Mouse (Mus musculus) neural tube, embryonic 11.5 days (tissue): ENCODE data around the gene Tef. TPM values are rescaled to one million over a fixed set of nuclear protein-coding genes. Genes with fewer than 3 reads are reported as not detected.

Experiments used
- ATAC-seq: fragments of 200-750 bp; cut with Nextera tagmentation; 2 replicates; pipeline ENCODE4 v1.8.0; 2017; ENCODE audit warnings: moderate number of reproducible peaks, mild to moderate bottlenecking, moderate TSS enrichment, moderate library complexity; ENCODE audit not compliant: insufficient read depth, low FRiP score, low TSS enrichment
- DNase-seq: peaks from one replicate; pipeline ENCODE4 v3.0.0-alpha.2; 2015; ENCODE audit warnings: low spot score
- H3K27ac ChIP-seq: fragments of 300-500 bp; sonication (generic); 2 replicates; pipeline ENCODE4 v1.5.1; 2014; ENCODE audit warnings: low read depth, mild to moderate bottlenecking, low read length
- H3K27me3 ChIP-seq: fragments of 300-500 bp; sonication (generic); 2 replicates; pipeline ENCODE4 v1.6.1; 2014; ENCODE audit warnings: mild to moderate bottlenecking, low read length, mixed read lengths; ENCODE audit not compliant: control insufficient read depth, insufficient read depth
- H3K36me3 ChIP-seq: fragments of 300-500 bp; sonication (generic); 2 replicates; pipeline ENCODE4 v1.6.1; 2014; ENCODE audit warnings: mild to moderate bottlenecking, low read length, moderate library complexity, mixed read lengths; ENCODE audit not compliant: control insufficient read depth, insufficient read depth
- H3K4me1 ChIP-seq: fragments of 300-500 bp; sonication (generic); 2 replicates; pipeline ENCODE4 v1.6.1; 2014; ENCODE audit warnings: low read length, mixed read lengths; ENCODE audit not compliant: control insufficient read depth, insufficient read depth
- H3K4me2 ChIP-seq: fragments of 300-500 bp; sonication (generic); 2 replicates; pipeline ENCODE4 v1.6.1; 2014; ENCODE audit warnings: low read depth, mild to moderate bottlenecking, moderate library complexity
- H3K4me3 ChIP-seq: fragments of 300-500 bp; sonication (generic); 2 replicates; pipeline ENCODE4 v1.5.1; 2014; ENCODE audit warnings: low read depth, low read length
- H3K9ac ChIP-seq: fragments of 300-500 bp; sonication (generic); 2 replicates; pipeline ENCODE4 v1.6.1; 2014; ENCODE audit warnings: mild to moderate bottlenecking, low read length
- H3K9me3 ChIP-seq: fragments of 300-500 bp; sonication (generic); 2 replicates; pipeline ENCODE4 v1.6.1; 2016; ENCODE audit warnings: low read length; ENCODE audit not compliant: control insufficient read depth
- WGBS: fragments of 180-500 bp; shearing (Covaris S2); extraction: QIAGEN DNeasy Blood & Tissue Kit; methylation state at CpG from one replicate; pipeline ENCODE4 v1.1.7; 2014; 5-methylcytosine and 5-hydroxymethylcytosine counted together
- polyA plus RNA-seq: library from polyadenylated mRNA; unstranded; fragments of >200 nt; fragmentation: Nextera tagmentation; extraction: Ambion mirVana; gene quantifications from 2 replicates; pipeline ENCODE4 v1.2.1, GENCODE M21; 2014

Gene Tef
- polyA plus RNA-seq, 1 experiment from 2014 or later = 13.7 TPM

DNA sequence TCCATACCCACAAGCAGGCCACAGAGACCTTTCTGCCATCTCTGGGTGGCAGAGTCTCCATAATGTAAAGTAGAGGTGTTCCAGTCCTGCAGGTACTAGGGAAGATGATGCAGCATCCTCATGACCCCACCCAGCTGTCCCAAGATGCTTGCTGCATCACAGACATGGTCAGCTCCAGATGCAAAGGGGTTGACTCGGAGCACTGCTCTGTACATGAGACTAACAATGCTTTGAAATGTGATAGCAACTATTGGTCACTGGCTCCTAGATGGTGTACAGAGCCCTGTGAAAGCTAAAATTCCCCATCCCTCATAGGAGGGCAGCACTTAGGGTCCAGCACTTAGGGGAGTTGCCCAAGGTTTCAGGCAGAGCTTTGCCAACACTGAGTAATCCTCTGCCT lies 2.0 kb downstream of the Tef start:
- 50% methylated on average over 1 of the region's 1 CpGs for WGBS
- Histone ChIP-seq H3K27ac (no peak overlapping the region), H3K36me3 (no peaks in the 10 kb centered on the region), H3K9ac (no peak overlapping the region), H3K4me1 (peaks cover 12% of the 10 kb centered on the region; the same call in 1 of the 2 replicates), H3K9me3 (no peaks in the 10 kb centered on the region), H3K4me3 (no peak overlapping the region), H3K27me3 (no peaks in the 10 kb centered on the region), H3K4me2 (no peak overlapping the region)
- no peak for ATAC-seq
- no peak for DNase-seq

DNA sequence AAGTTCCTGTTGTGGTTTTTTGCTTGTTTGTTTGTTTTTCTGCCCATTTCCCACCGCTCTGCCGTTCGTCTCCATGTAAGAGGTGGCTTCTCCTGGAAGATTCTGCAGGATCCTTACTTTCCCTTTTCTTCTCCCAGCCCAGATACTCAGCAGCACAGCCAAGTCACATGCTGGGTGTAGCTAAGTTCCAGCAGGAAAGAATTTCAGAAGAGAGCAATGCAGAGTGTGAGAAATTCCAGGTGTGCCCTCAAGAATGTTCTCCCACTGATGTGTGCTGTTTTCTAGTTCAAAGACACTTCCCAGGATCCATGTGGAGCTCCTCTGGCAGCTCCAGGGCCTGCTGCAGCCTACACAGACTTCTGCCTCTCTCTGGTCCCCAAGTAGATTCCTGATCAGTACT lies 2.7 kb downstream of the Tef start:
- no peak overlapping the region for H3K4me2 ChIP-seq
- H3K4me1 ChIP-seq = peaks cover 15% of the 10 kb centered on the region
- no peak overlapping the region for H3K27ac ChIP-seq
- ATAC-seq (no peak), DNase-seq (no peak)
- no peaks in the 10 kb centered on the region for H3K9me3 ChIP-seq
- no peaks in the 10 kb centered on the region for H3K36me3 ChIP-seq
- H3K27me3 ChIP-seq = no peaks in the 10 kb centered on the region
- no peak overlapping the region for H3K4me3 ChIP-seq
- 89% methylated on average over 3 of the region's 3 CpGs for WGBS
- H3K9ac ChIP-seq = no peak overlapping the region

DNA sequence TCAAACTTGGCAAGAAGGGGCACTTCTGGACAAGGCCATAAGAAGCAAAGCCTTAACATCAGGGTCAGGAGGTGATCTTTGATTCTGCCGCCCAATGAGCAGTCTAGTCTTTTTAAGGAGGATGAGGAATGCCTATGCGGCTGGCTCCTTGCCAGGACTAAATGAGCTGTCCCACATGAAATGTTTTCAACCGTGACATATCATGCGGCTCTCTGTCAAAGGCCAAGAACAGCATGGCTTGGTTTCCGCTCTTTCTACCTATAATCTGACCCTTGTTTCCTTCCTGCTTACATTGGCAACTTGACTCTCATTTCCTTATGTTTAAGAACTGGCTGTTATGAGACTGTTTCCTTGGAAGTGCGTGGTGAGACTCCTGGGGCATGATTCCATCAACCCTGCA lies 3.4 kb downstream of the Tef start:
- Histone ChIP-seq H3K4me2 (no peak overlapping the region), H3K9ac (no peak overlapping the region), H3K4me3 (no peak overlapping the region), H3K27me3 (no peaks in the 10 kb centered on the region), H3K27ac (no peak overlapping the region), H3K4me1 (peaks cover 19% of the 10 kb centered on the region), H3K36me3 (no peaks in the 10 kb centered on the region), H3K9me3 (no peaks in the 10 kb centered on the region)
- ATAC-seq (no peak), DNase-seq (peak; percentile 25)
- WGBS = 62% methylated on average over 6 of the region's 6 CpGs

GRCm38 (mm10) chr15:81806621-81807404 lies 4.6 kb downstream of the Tef start:
- ATAC-seq (no peak), DNase-seq (no peak)
- peaks cover 19% of the 10 kb centered on the region for H3K4me1 ChIP-seq
- WGBS = 82% methylated on average over 4 of the region's 4 CpGs
- no peak overlapping the region for H3K9ac ChIP-seq
- no peaks in the 10 kb centered on the region for H3K36me3 ChIP-seq
- H3K27me3 ChIP-seq = no peaks in the 10 kb centered on the region
- no peak overlapping the region for H3K27ac ChIP-seq
- H3K4me3 ChIP-seq = no peak overlapping the region
- H3K4me2 ChIP-seq = no peak overlapping the region
- H3K9me3 ChIP-seq = no peaks in the 10 kb centered on the region

DNA sequence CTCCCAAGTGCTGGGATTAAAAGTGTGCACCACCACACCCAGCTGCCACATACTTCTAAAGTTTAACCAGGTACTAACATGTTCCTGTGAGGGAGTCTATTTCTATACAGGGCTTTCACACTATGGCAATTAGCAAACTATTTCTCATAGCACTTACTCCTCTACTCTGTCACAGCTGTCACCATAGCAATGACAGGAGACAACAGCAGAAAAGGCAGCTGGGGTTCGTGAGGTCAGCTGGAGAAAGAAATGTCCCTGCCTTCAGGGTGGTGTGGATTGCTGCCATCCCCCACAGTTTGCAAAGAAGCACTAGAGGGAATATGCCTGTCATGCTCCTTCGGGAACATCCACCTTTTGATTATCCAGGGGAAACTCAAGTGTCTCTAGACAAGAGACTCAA lies 6.6 kb downstream of the Tef start:
- H3K27ac ChIP-seq = no peak overlapping the region
- WGBS = 77% methylated on average over 2 of the region's 2 CpGs

DNA sequence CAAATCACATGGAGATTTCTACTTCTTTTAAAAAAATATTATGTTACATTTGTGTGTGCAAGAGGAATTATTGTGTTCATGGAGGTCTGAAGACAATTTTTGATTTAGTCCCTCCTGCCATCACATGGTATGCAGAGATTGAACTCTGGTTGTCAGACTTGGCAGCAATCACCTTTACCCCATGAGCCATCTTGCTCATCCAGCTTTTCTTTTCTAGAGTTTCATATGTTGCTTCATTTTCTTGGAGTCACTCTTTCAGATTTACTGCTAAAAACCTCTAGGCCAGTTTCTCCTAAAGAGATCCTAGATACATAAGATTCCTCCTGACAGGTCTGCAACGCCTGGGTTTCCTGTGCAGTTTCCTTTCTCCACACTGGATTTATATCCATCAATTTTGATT lies 7.3 kb downstream of the Tef start:
- H3K27ac ChIP-seq = no peak overlapping the region
- ATAC-seq (no peak), DNase-seq (no peak)
- H3K4me2 ChIP-seq = peak overlapping the region; percentile 85
- H3K4me1 ChIP-seq = peaks cover 13% of the 10 kb centered on the region
- 68% methylated on average over 1 of the region's 1 CpGs for WGBS
- no peaks in the 10 kb centered on the region for H3K27me3 ChIP-seq
- H3K4me3 ChIP-seq = no peak overlapping the region
- H3K36me3 ChIP-seq = no peaks in the 10 kb centered on the region
- peak overlapping the region; percentile 39; the same call in 1 of the 2 replicates for H3K9ac ChIP-seq
- no peaks in the 10 kb centered on the region for H3K9me3 ChIP-seq

More for the DNA sequence above, 6.6 kb downstream of the Tef start:
- Histone ChIP-seq H3K4me1 (peaks cover 13% of the 10 kb centered on the region), H3K9me3 (no peaks in the 10 kb centered on the region), H3K27me3 (no peaks in the 10 kb centered on the region), H3K36me3 (no peaks in the 10 kb centered on the region), H3K9ac (no peak overlapping the region), H3K4me2 (no peak overlapping the region), H3K4me3 (no peak overlapping the region)
- DNase-seq (no peak), ATAC-seq (no peak)

GRCm38 (mm10) chr15:81810150-81810549 lies 7.9 kb downstream of the Tef start:
- under 1% methylated on average over 10 of the region's 10 CpGs for WGBS
- peak overlapping the region; percentile 39 for H3K9ac ChIP-seq
- no peaks in the 10 kb centered on the region for H3K27me3 ChIP-seq
- H3K4me3 ChIP-seq = peak overlapping the region; percentile 70
- ATAC-seq = no peak
- H3K9me3 ChIP-seq = no peaks in the 10 kb centered on the region
- H3K4me1 ChIP-seq = peaks cover 13% of the 10 kb centered on the region
- no peaks in the 10 kb centered on the region; the same call in 1 of the 2 replicates for H3K36me3 ChIP-seq
- peak; percentile 57 for DNase-seq
- H3K27ac ChIP-seq = no peak overlapping the region
- H3K4me2 ChIP-seq = peak overlapping the region; percentile 85

- Histone ChIP-seq H3K9me3 (no peaks in the 10 kb centered on the region), H3K36me3 (peaks cover 2% of the 10 kb centered on the region; the same call in 1 of the 2 replicates), H3K27me3 (no peaks in the 10 kb centered on the region), H3K4me1 (peaks cover 10% of the 10 kb centered on the region), H3K4me2 (peak overlapping the region; percentile 85), H3K4me3 (peak overlapping the region; percentile 70), H3K9ac (peak overlapping the region; percentile 61), H3K27ac (0 out of 2 replicates have a peak overlapping the region, but pooled peaks have one; percentile 11)
- under 1% methylated on average over 70 of the region's 89 CpGs for WGBS
- DNase-seq = peak; percentile 98
- ATAC-seq = peak; percentile 99
Measured at GRCm38 (mm10) chr15:81810671-81811598, 8.7 kb downstream of the Tef start.
